Mouse (Mus musculus): ENCODE results near the gene Nme7. TPM values are rescaled to one million over a fixed set of nuclear protein-coding genes. Genes with fewer than 3 reads are reported as not detected.

The Nme7 gene
- total and polyA plus RNA-seq, 3 experiments = 23.5 to 33.2 (median 25.3) TPM

GRCm38 (mm10) chr1:164373029-164373428, 69.1 kb downstream of the Nme7 start:
- Histone ChIP-seq H3K9ac (ENCODE audit: insufficient read depth, low read depth) (no peak overlapping the region), H3K27me3 (replicated peaks) (no peaks in the 10 kb centered on the region), H3K27ac (ENCODE audit: insufficient read depth, low read depth) (no peak overlapping the region), H3K4me2 (ENCODE audit: insufficient read depth, low read depth, poor library complexity, severe bottlenecking) (no peak overlapping the region), H3K36me3 (replicated peaks in 1 of 2; ENCODE audit: control insufficient read depth in 1 of 2, insufficient read depth in 1 of 2, low read length in 1 of 2) (peaks cover 0 to 16% of the 10 kb centered on the region in 2 experiments), H3K4me1 (ENCODE audit: control insufficient read depth in 1 of 2, insufficient read depth in 2 of 2) (no peaks in the 10 kb centered on the region), H3K9me3 (replicated peaks; ENCODE audit: low read length) (no peaks in the 10 kb centered on the region), H3K4me3 (replicated peaks in 1 of 3; ENCODE audit: low read depth in 2 of 3, low read length in 2 of 3, poor library complexity in 1 of 3) (no peak overlapping the region), H3K79me2 (replicated peaks; ENCODE audit: control insufficient read depth, extremely low read depth, insufficient read depth, poor library complexity, severe bottlenecking) (no peaks in the 10 kb centered on the region)
- no peak for TF ChIP-seq CTCF (conservative IDR thresholded peaks at IDR 0.05 in 1 of 2, IDR thresholded peaks at IDR 0.05 in 1 of 2; ENCODE audit: low read depth in 2 of 2, low read length in 2 of 2)
- TF ChIP-seq SIN3A (IDR thresholded peaks at IDR 0.05; ENCODE audit: low read length) = no peak
- no peak for TF ChIP-seq MAZ (IDR thresholded peaks at IDR 0.05; ENCODE audit: low read depth, low read length)
- no peak for TF ChIP-seq RCOR1 (conservative IDR thresholded peaks at IDR 0.05; ENCODE audit: low read depth, low read length)
- no peak for TF ChIP-seq ZC3H11A (IDR thresholded peaks at IDR 0.05; ENCODE audit: low read depth, low read length)
- no peak for TF ChIP-seq MAX (IDR thresholded peaks at IDR 0.05; ENCODE audit: low read length)
- no peak for TF ChIP-seq BHLHE40 (IDR thresholded peaks at IDR 0.05; ENCODE audit: low read depth, low read length)
- no peak for TF ChIP-seq MEF2A (IDR thresholded peaks at IDR 0.05; ENCODE audit: borderline replicate concordance, low read depth, low read length)
- no peak for TF ChIP-seq SMC3 (IDR thresholded peaks at IDR 0.05; ENCODE audit: low read depth, low read length)
- TF ChIP-seq E2F4 (IDR thresholded peaks at IDR 0.05; ENCODE audit: insufficient replicate concordance, low read depth, low read length) = no peak
- no peak for TF ChIP-seq USF1 (IDR thresholded peaks at IDR 0.05; ENCODE audit: low read depth, low read length)
- TF ChIP-seq KAT2A (IDR thresholded peaks at IDR 0.05; ENCODE audit: insufficient replicate concordance, low read length) = no peak
- TF ChIP-seq TCF12 (IDR thresholded peaks at IDR 0.05; ENCODE audit: low read depth, low read length) = no peak
- no peak for TF ChIP-seq MYC (IDR thresholded peaks at IDR 0.05; ENCODE audit: low read depth, low read length)
- no peak for TF ChIP-seq EP300 (IDR thresholded peaks at IDR 0.05; ENCODE audit: low read length)
- no peak for TF ChIP-seq ZMIZ1 (IDR thresholded peaks at IDR 0.05; ENCODE audit: low read depth, low read length)
- no peak for DNase-seq (ENCODE audit: extremely low read depth)
- in situ Hi-C loops (cut with MboI; ENCODE audit: low pct_ligation_motif_present, low pct_unique_long_range_greater_than_20kb, low sequenced_read_pairs) = loop anchor here (25.0 kb wide), 1 partner anchor 514 kb away; no protein-coding TSS in a partner anchor
- dilution Hi-C loops (cut with MboI; ENCODE audit: extremely low pct_ligation_motif_present, extremely low pct_unique_long_range_greater_than_20kb, low sequenced_read_pairs) = no loop called here

- DNase-seq (ENCODE audit: extremely low read depth) = no peak
- in situ Hi-C loops (cut with MboI; ENCODE audit: low pct_ligation_motif_present, low pct_unique_long_range_greater_than_20kb, low sequenced_read_pairs) = loop anchor here (25.0 kb wide), 1 partner anchor 513 kb away; no protein-coding TSS in a partner anchor
- H3K4me2 ChIP-seq (ENCODE audit: insufficient read depth, low read depth, poor library complexity, severe bottlenecking) = no peak overlapping the region
These were observed 70.1 kb downstream of the Nme7 start for GRCm38 (mm10) chr1:164374020-164374419.

More at GRCm38 (mm10) chr1:164374020-164374419, 70.1 kb downstream of the Nme7 start:
- H3K9ac ChIP-seq (ENCODE audit: insufficient read depth, low read depth) = no peak overlapping the region
- no peaks in the 10 kb centered on the region for H3K27me3 ChIP-seq (replicated peaks)
- no peaks in the 10 kb centered on the region for H3K79me2 ChIP-seq (replicated peaks; ENCODE audit: control insufficient read depth, extremely low read depth, insufficient read depth, poor library complexity, severe bottlenecking)
- peaks cover 0 to 16% of the 10 kb centered on the region in 2 experiments for H3K36me3 ChIP-seq (replicated peaks in 1 of 2; ENCODE audit: control insufficient read depth in 1 of 2, insufficient read depth in 1 of 2, low read length in 1 of 2)
- no peak overlapping the region for H3K27ac ChIP-seq (ENCODE audit: insufficient read depth, low read depth)
- dilution Hi-C loops (cut with MboI; ENCODE audit: extremely low pct_ligation_motif_present, extremely low pct_unique_long_range_greater_than_20kb, low sequenced_read_pairs) = no loop called here
- no peaks in the 10 kb centered on the region for H3K4me1 ChIP-seq (ENCODE audit: control insufficient read depth in 1 of 2, insufficient read depth in 2 of 2)
- H3K9me3 ChIP-seq (replicated peaks; ENCODE audit: low read length) = no peaks in the 10 kb centered on the region
- no peak overlapping the region for H3K4me3 ChIP-seq (replicated peaks in 1 of 3; ENCODE audit: low read depth in 2 of 3, low read length in 2 of 3, poor library complexity in 1 of 3)
- TF ChIP-seq POLR2AphosphoS2 (IDR thresholded peaks at IDR 0.05; ENCODE audit: low read depth, low read length) = no peak
- no peak for TF ChIP-seq JUN (IDR thresholded peaks at IDR 0.05; ENCODE audit: insufficient read depth, low read depth, low read length)
- no peak for TF ChIP-seq EP300 (IDR thresholded peaks at IDR 0.05; ENCODE audit: low read length)
- no peak for TF ChIP-seq E2F4 (IDR thresholded peaks at IDR 0.05; ENCODE audit: insufficient replicate concordance, low read depth, low read length)
- no peak for TF ChIP-seq ELF1 (IDR thresholded peaks at IDR 0.05; ENCODE audit: low read depth, low read length)
- TF ChIP-seq CTCF (conservative IDR thresholded peaks at IDR 0.05 in 1 of 2, IDR thresholded peaks at IDR 0.05 in 1 of 2; ENCODE audit: low read depth in 2 of 2, low read length in 2 of 2) = no peak
- no peak for TF ChIP-seq CHD2 (IDR thresholded peaks at IDR 0.05; ENCODE audit: low read length)
- TF ChIP-seq POLR2A (IDR thresholded peaks at IDR 0.05; ENCODE audit: low read depth, low read length) = no peak
- no peak for TF ChIP-seq MAX (IDR thresholded peaks at IDR 0.05; ENCODE audit: low read length)
- TF ChIP-seq ETS1 (conservative IDR thresholded peaks at IDR 0.05; ENCODE audit: low read depth, low read length) = no peak
- no peak for TF ChIP-seq NRF1 (IDR thresholded peaks at IDR 0.05; ENCODE audit: low read depth, low read length)

Data from CH12.LX (cell line).